Mouse (Mus musculus): ENCODE measurements around the gene Osbpl5.

- no peak for TF ChIP-seq CTCF (IDR thresholded peaks at IDR 0.05; ENCODE audit: low read depth)
- no peak for TF ChIP-seq EP300 (IDR thresholded peaks at IDR 0.05; ENCODE audit: low read depth)
Observed at GRCm38 (mm10) chr7:143663470-143663869, 93.3 kb downstream of the Osbpl5 start.

All from liver, postnatal 0 days (tissue).